Mouse (Mus musculus) midbrain, embryonic 15.5 days (tissue): ENCODE data around the gene Angpt4. TPM values are rescaled to one million over a fixed set of nuclear protein-coding genes. Genes with fewer than 3 reads are reported as not detected.

Experiments
- ATAC-seq: fragments of 200-750 bp; cut with Nextera tagmentation; replicated peaks from 2 replicates; pipeline ENCODE4 v1.8.0; 2017; ENCODE audit warnings: moderate TSS enrichment
- H3K27ac ChIP-seq: fragments of 300-500 bp; sonication (generic); 2 replicates; pipeline ENCODE4 v1.5.1; 2015; ENCODE audit warnings: mild to moderate bottlenecking, inconsistent platforms
- H3K27me3 ChIP-seq: fragments of 300-500 bp; sonication (generic); replicated peaks from 2 replicates; pipeline ENCODE4 v1.6.1; 2015; ENCODE audit warnings: inconsistent platforms
- H3K36me3 ChIP-seq: fragments of 300-500 bp; sonication (generic); replicated peaks from 2 replicates; pipeline ENCODE4 v1.6.1; 2015; ENCODE audit warnings: inconsistent platforms
- H3K4me1 ChIP-seq: fragments of 300-500 bp; sonication (generic); 2 replicates; pipeline ENCODE4 v1.6.1; 2015; ENCODE audit warnings: inconsistent platforms
- H3K4me2 ChIP-seq: fragments of 300-500 bp; sonication (generic); 2 replicates; pipeline ENCODE4 v1.6.1; 2015; ENCODE audit warnings: inconsistent platforms, mild to moderate bottlenecking, moderate library complexity
- H3K4me3 ChIP-seq: fragments of 300-500 bp; sonication (generic); 2 replicates; pipeline ENCODE4 v1.5.1; 2015; ENCODE audit warnings: mild to moderate bottlenecking, inconsistent platforms
- H3K9ac ChIP-seq: fragments of 300-500 bp; sonication (generic); 2 replicates; pipeline ENCODE4 v1.6.1; 2015; ENCODE audit warnings: mild to moderate bottlenecking, inconsistent platforms
- H3K9me3 ChIP-seq: fragments of 300-500 bp; sonication (generic); 2 replicates; pipeline ENCODE4 v1.6.1; 2016; ENCODE audit warnings: inconsistent platforms
- WGBS: fragments of 180-500 bp; shearing (Covaris S2); methylation state at CpG from one replicate; pipeline ENCODE4 v1.1.7; 2015; ENCODE audit warnings: mixed read lengths; 5-methylcytosine and 5-hydroxymethylcytosine counted together
- polyA plus RNA-seq: library from polyadenylated mRNA; unstranded; fragments of >200 nt; fragmentation: Nextera tagmentation; extraction: Ambion mirVana; gene quantifications from 2 replicates; pipeline ENCODE4 v1.2.1, GENCODE M21; 2015

Gene Angpt4
- polyA plus RNA-seq, 1 experiment from 2014 or later = 0.18 TPM

DNA sequence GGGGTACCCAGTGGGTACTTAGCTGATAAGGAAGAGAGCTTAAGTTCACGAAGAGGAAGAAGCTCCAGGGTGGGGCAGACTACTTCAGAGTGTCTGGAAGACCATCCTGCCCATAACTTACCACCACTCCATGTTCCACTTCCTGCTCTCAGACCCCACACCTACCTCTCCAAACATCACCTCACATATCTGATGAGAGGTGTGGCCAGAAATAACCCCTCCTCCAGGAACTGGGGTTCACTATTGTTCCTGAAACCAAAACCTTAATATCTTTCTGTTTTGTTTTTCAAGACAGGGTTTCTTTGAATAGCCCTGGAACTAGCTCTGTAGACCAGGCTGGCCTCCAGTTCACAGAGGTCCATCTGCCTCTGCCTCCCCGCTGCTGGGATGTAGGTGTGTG is 56.8 kb downstream of the Angpt4 start:
- peak overlapping the region; percentile 1; the same call in 1 of the 2 replicates for H3K4me3 ChIP-seq
- no peaks in the 10 kb centered on the region for H3K27me3 ChIP-seq
- 75% methylated on average over 2 of the region's 2 CpGs for WGBS

DNA sequence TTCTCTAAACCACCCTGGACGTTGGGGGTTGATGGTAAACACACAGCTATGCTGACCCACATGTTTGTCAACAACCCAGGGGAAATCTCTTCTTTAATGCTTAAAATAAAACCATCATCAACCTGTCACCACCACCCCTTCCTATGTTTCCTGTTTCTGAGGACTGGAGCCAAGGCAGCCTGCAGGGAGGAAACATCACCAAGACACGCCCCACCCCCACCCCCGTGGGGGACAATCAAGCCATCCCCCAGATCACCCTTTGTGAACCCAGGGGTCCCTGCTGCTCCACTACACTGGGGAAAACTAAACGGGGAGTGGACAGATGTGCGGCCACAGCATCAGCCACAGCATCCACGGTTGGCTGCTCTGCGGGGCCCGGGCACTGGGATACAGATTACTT is 57.4 kb downstream of the Angpt4 start:
- Histone ChIP-seq H3K9me3 (no peaks in the 10 kb centered on the region), H3K27ac (peak overlapping the region; percentile 69; the same call in 1 of the 2 replicates), H3K4me2 (peak overlapping the region; percentile 76), H3K4me1 (peaks cover 75% of the 10 kb centered on the region), H3K4me3 (no peak overlapping the region), H3K9ac (peak overlapping the region; percentile 9; the same call in 1 of the 2 replicates), H3K36me3 (no peaks in the 10 kb centered on the region), H3K27me3 (no peaks in the 10 kb centered on the region)
- ATAC-seq = no peak
- WGBS = 64% methylated on average over 8 of the region's 8 CpGs

More for the DNA sequence above, 56.8 kb downstream of the Angpt4 start:
- H3K36me3 ChIP-seq = no peaks in the 10 kb centered on the region
- H3K27ac ChIP-seq = peak overlapping the region; percentile 69
- H3K9ac ChIP-seq = no peak overlapping the region
- peak overlapping the region; percentile 76 for H3K4me2 ChIP-seq
- peaks cover 69% of the 10 kb centered on the region for H3K4me1 ChIP-seq
- H3K9me3 ChIP-seq = no peaks in the 10 kb centered on the region
- ATAC-seq = no peak

DNA sequence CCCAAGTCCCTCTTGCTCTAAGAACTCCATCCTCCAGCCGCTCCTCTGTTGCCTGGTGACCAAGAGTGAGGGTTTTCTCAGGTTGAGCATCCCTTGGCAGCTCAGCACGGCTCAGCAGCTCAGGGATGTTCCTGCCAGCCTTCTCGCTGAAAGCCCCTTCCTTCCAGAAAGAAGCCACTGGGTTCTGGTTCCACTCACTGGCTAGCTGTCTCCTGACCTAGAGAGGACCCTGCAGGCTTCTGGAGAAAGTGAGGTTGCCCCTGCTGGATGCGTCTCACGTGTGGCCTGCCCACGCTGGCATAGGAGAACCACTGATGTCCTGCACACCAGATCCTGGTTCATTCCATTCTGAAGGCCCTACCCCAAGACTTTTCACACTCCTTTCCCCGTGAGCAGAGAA is 58.0 kb downstream of the Angpt4 start:
- peak overlapping the region; percentile 69 for H3K27ac ChIP-seq
- H3K27me3 ChIP-seq = no peaks in the 10 kb centered on the region
- no peak overlapping the region for H3K4me3 ChIP-seq
- H3K4me1 ChIP-seq = peaks cover 78% of the 10 kb centered on the region
- 79% methylated on average over 7 of the region's 7 CpGs for WGBS
- peak overlapping the region; percentile 9; the same call in 1 of the 2 replicates for H3K9ac ChIP-seq
- H3K4me2 ChIP-seq = peak overlapping the region; percentile 76
- H3K9me3 ChIP-seq = no peaks in the 10 kb centered on the region
- no peaks in the 10 kb centered on the region for H3K36me3 ChIP-seq
- ATAC-seq = no peak

DNA sequence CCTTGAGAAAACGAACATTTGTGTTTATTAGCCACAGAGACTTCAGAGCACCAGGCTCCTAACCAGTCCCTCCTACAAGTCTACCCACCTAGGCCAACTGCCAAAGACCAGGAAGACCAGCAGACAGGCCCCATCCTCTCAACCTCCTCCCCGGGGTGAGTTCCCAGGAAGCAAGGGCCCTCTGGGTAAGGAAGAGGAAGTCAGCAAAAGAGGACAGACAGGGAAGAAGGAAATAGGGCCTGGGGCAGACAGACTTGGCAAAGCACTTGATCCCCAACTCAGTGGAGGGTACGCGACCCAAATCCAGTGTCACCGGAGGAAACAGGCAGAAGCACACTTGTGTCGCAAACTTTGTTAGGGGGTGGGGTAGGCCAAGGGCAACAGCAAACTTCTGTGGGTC is 58.4 kb downstream of the Angpt4 start:
- Histone ChIP-seq H3K4me1 (peaks cover 78% of the 10 kb centered on the region), H3K9ac (no peak overlapping the region), H3K36me3 (no peaks in the 10 kb centered on the region), H3K4me3 (no peak overlapping the region), H3K27ac (no peak overlapping the region; the same call in 1 of the 2 replicates), H3K27me3 (no peaks in the 10 kb centered on the region), H3K4me2 (peak overlapping the region; percentile 76), H3K9me3 (no peaks in the 10 kb centered on the region)
- no peak for ATAC-seq
- 93% methylated on average over 6 of the region's 6 CpGs for WGBS

DNA sequence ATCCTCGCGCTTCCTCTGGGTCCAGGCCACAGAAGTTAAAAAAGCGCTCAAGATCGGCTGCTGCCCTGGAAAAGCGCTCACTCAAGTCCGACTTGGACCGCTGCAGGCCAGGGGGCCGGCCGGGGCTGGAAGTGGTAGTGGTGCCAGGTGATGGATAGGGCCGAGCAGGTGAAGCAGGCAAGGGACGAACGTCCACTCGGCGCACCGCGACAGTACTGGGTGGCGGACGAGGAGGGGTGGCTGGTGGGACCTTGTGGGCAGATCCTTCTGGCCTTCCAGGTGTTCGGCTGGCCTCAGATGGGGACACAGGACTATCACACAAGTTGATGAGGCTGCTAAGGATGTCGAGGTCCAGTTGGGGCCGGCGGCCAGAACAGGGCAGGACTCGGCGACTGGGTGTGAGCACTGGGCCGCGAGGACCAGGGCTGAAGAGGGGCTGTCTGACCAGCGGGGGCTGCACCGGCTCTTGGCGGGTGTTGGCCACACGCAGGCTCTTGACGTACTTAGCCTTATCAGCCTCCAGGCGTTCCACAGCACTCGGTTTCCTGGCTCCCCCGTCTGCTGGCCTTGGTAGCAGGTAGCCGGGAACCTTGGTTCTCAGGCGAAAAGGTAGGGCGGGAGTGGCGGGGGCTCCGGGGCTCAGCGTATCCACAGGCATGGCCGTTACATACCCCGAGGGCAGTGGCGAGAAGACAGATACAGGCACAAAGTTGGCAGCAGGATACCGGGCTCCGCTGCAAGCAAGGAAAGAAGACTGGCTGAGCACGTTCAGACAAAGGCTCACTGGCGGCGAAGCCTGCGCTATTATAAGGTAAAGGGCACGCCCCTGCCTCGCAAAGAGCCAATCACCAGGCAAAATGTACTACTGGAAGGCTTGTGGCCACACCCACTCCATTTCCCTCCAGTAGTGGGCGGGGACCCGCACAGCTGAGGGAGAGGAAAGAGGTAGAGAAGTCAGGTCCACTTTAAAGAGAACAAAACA is 59.5 kb downstream of the Angpt4 start:
- Histone ChIP-seq H3K9ac (peak overlapping the region; percentile 64), H3K4me3 (peak overlapping the region; percentile 48), H3K36me3 (no peaks in the 10 kb centered on the region), H3K9me3 (no peaks in the 10 kb centered on the region), H3K27me3 (no peaks in the 10 kb centered on the region), H3K4me1 (peaks cover 76% of the 10 kb centered on the region), H3K27ac (peak overlapping the region; percentile 87), H3K4me2 (peak overlapping the region; percentile 76)
- WGBS = 40% methylated on average over 53 of the region's 53 CpGs
- ATAC-seq = peak; percentile 91

DNA sequence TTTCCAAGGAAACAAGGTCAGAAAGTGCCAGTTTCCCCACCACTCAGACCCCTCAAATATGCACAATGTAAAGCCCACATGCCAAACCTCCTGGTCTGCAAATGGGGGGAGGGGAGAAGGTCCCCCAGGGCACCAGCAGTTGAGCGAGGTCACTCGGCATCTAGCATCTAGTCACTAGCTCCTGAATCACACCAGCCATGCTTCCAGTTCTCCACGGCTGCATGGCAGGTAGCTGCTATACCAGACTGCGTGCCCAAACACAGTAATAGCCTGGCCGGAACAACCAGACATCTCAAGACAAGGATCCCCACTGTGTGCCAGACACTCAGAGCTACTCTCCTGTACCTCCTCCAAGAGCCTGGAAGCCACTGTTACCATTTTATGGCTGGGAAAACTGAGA is 60.7 kb downstream of the Angpt4 start:
- no peak for ATAC-seq
- H3K27ac ChIP-seq = no peak overlapping the region
- H3K36me3 ChIP-seq = no peaks in the 10 kb centered on the region
- peaks cover 72% of the 10 kb centered on the region for H3K4me1 ChIP-seq
- H3K27me3 ChIP-seq = no peaks in the 10 kb centered on the region
- H3K4me2 ChIP-seq = no peak overlapping the region
- H3K9me3 ChIP-seq = no peaks in the 10 kb centered on the region
- no peak overlapping the region for H3K4me3 ChIP-seq
- WGBS = 85% methylated on average over 5 of the region's 5 CpGs
- no peak overlapping the region for H3K9ac ChIP-seq

DNA sequence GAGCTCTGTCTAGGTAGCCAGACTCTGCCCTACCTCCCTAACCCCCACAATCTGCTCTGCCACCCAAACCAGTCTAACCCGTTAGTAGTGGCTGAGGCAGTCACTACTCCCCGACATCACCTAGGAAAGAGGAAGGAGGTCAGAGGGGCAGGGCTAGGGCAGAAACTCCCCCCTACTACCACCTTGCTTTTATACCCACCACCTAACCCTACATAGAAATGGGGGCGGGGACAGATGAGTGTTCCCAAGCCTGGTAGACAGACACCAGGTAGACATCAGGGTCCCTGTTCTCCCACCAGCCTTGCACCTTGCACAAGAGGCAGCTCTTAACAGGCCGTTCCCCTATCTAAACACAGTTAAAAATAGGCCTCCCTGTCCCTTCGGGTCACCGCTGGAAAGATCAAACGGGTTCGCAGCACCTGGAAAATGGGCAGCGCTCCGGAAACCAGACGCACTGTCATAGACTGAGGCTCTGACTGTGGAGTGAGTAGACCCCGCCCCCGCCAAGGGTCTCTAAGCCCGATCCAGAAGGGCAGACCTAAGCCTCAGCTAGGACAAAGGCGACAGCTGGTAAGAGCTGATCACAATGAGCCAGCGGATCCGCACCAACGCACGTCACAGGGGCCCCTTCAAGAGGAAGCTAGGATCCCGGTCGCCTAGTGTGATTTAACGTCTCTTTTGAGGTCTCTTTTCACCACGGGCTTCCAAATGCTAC is 62.0 kb downstream of the Angpt4 start:
- Histone ChIP-seq H3K9me3 (no peaks in the 10 kb centered on the region), H3K9ac (peak overlapping the region; percentile 31), H3K27ac (peak overlapping the region; percentile 25; the same call in 1 of the 2 replicates), H3K4me1 (peaks cover 65% of the 10 kb centered on the region), H3K4me2 (peak overlapping the region; percentile 66), H3K4me3 (peak overlapping the region; percentile 37), H3K27me3 (no peaks in the 10 kb centered on the region), H3K36me3 (no peaks in the 10 kb centered on the region)
- WGBS = 11% methylated on average over 23 of the region's 23 CpGs
- peak; percentile 35 for ATAC-seq

DNA sequence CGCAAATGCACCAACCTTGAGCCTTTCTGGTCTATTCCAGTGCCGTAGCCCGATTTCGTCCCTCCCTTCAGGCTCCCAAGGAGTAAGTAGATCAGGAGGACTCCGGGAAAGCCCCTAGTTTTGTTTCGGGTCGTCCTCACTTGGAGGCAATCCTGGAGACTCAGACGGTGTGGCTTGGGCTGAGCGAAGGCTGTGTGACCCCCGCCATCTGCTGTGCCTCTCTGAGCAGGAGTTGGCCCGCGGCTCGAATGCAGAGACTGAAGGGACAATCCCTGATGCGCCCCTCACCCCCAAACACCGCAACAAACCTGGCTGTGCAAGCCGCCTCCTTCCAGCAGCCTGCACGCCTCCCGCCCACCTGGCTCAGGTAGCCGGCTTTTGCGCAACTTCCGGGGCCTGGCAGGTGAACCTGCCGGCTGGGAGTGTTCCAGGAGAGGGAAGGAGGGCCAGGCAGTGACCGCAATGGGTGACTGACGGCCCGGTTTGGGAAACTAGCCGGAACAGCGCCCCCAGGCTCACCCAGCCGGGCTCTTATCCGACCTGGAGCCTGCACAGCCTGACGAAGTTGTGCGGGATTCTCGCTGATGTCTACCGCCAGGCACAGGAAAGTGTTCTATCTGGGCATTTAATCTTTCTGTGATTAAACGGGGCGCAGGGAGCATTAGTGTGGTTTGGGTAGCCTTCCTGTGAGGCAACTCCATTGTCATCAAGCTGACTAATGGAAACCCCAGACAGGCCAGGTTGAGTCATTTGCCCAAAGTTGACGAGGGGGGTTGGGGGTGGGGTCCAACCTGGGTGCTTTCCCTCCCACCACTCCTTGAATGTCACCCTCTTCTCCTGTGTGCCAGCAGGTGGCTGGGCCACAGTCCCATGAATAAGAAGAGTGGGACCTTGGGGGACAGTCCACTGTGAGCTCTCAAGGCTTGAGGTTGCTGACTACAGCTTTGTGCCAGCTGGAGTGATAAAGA is 62.9 kb downstream of the Angpt4 start:
- Histone ChIP-seq H3K9ac (peak overlapping the region; percentile 31), H3K27me3 (no peaks in the 10 kb centered on the region), H3K4me3 (peak overlapping the region; percentile 37), H3K4me2 (peak overlapping the region; percentile 66), H3K27ac (peak overlapping the region; percentile 25), H3K9me3 (no peaks in the 10 kb centered on the region), H3K4me1 (peaks cover 62% of the 10 kb centered on the region), H3K36me3 (no peaks in the 10 kb centered on the region)
- WGBS = 4% methylated on average over 36 of the region's 36 CpGs
- ATAC-seq = no peak

DNA sequence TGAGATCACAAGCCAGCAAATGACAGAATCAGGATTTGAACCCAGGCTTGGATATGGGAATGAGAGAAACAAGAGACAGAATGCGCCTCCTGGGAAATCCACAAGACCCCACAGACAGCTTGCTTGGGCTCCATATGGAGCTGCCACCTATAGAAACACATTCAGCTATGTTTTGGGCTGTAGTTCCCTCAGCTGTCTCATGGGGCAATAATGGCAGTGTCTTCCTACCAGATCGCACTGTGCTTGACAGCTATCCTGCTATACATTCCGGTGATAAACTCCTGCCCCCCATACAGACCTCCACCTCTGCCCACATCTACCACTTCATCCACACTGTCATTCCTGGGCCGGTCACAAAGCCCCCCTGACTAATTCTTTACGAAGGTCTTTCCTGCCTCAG is 64.3 kb downstream of the Angpt4 start:
- no peaks in the 10 kb centered on the region for H3K27me3 ChIP-seq
- H3K4me3 ChIP-seq = no peak overlapping the region
- ATAC-seq = no peak
- no peak overlapping the region for H3K4me2 ChIP-seq
- WGBS = 92% methylated on average over 5 of the region's 5 CpGs
- H3K27ac ChIP-seq = no peak overlapping the region
- H3K4me1 ChIP-seq = peaks cover 58% of the 10 kb centered on the region
- H3K9me3 ChIP-seq = no peaks in the 10 kb centered on the region
- no peaks in the 10 kb centered on the region for H3K36me3 ChIP-seq
- no peak overlapping the region for H3K9ac ChIP-seq

DNA sequence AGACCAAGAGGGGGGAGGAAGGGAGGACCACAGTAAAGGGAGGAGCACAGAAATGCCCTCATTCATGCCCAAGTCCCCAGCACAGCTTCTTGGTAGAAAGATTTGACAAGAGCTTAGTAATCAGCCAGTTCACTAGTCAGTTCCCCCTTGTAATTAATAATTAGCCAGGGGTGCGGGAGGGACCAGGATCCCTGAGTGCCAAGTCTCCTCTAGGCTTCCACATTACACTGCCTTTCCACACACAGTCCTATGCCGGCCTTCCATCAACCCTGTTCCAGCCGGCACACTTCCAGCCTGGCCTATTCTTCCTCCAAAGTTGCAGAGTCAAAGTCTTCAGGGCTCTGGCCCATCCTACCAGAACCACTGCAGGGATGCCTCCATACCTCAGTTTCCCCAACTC is 65.1 kb downstream of the Angpt4 start:
- H3K4me2 ChIP-seq = no peak overlapping the region
- H3K27me3 ChIP-seq = no peaks in the 10 kb centered on the region
- no peak overlapping the region for H3K27ac ChIP-seq
- H3K4me3 ChIP-seq = no peak overlapping the region
- no peaks in the 10 kb centered on the region for H3K36me3 ChIP-seq
- no peak for ATAC-seq
- peaks cover 55% of the 10 kb centered on the region for H3K4me1 ChIP-seq
- WGBS = 84% methylated on average over 3 of the region's 3 CpGs
- H3K9ac ChIP-seq = no peak overlapping the region
- H3K9me3 ChIP-seq = no peaks in the 10 kb centered on the region

DNA sequence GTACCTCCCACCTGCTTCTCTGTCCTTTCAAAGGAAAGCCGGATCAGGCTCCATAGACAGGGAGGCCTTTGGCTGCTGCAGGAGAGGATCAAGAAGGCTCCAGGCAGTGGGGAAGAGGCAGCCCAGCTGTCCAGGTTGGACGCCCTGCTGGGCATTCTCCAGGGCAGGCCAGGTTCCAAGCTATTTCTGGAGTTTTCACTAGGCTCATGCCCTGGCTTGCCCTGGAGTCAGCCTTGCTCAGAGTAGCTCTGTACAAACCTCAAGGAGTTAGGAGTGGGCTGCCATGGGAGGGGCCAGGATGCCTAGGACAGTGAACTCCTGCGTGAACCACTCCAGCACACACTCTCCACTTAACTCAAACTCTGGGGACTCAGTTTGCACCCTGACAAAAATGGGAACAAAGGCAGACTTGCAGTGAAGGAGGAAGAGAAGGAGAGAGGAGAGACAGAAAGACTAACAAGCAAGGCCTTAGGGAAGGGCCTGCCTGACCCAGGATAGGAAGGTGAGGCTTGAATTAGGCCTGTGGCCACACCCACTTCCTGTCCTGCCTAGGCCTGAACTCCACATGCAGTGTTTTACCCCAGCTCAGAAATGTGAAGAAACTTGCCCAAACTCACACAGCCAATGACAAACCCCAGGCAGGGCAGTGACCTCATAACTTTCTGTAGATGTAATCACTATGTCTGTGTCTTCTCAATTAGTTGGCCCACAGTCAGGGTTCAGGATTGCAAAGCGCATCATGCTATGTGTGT is 66.9 kb downstream of the Angpt4 start:
- no peak overlapping the region for H3K9ac ChIP-seq
- no peak overlapping the region for H3K27ac ChIP-seq
- ATAC-seq = no peak
- peaks cover 42% of the 10 kb centered on the region for H3K4me1 ChIP-seq
- no peaks in the 10 kb centered on the region for H3K27me3 ChIP-seq
- WGBS = 87% methylated on average over 4 of the region's 4 CpGs
- no peak overlapping the region for H3K4me3 ChIP-seq
- no peak overlapping the region for H3K4me2 ChIP-seq
- H3K9me3 ChIP-seq = no peaks in the 10 kb centered on the region
- no peaks in the 10 kb centered on the region for H3K36me3 ChIP-seq
